Mouse (Mus musculus) kidney, postnatal 0 days (tissue): ENCODE results near the gene Ndfip2. TPM values are rescaled to one million over a fixed set of nuclear protein-coding genes. Genes with fewer than 3 reads are reported as not detected.

Source experiments
- ATAC-seq: fragments of 200-750 bp; cut with Nextera tagmentation; replicated peaks from 2 replicates; pipeline ENCODE4 v1.8.0; 2017; ENCODE audit warnings: low read depth, moderate number of reproducible peaks, moderate TSS enrichment, moderate library complexity; ENCODE audit not compliant: low FRiP score
- DNase-seq: peaks from one replicate; pipeline ENCODE4 v3.0.0-alpha.2; 2016; ENCODE audit warnings: low spot score
- H3K27ac ChIP-seq: fragments of 300-500 bp; sonication (generic); 2 replicates; pipeline ENCODE4 v1.5.1; 2014; ENCODE audit warnings: mild to moderate bottlenecking
- H3K27me3 ChIP-seq: fragments of 300-500 bp; sonication (generic); 2 replicates; pipeline ENCODE4 v1.6.1; 2014; ENCODE audit warnings: low read length, mixed read lengths; ENCODE audit not compliant: insufficient read depth
- H3K36me3 ChIP-seq: fragments of 300-500 bp; sonication (generic); 2 replicates; pipeline ENCODE4 v1.6.1; 2014; ENCODE audit warnings: low read length, mixed read lengths; ENCODE audit not compliant: insufficient read depth
- H3K4me1 ChIP-seq: fragments of 300-500 bp; sonication (generic); replicated peaks from 2 replicates; pipeline ENCODE4 v1.6.1; 2014; ENCODE audit warnings: antibody characterized with exemption, low read length, mixed read lengths; ENCODE audit not compliant: insufficient read depth
- H3K4me2 ChIP-seq: fragments of 300-500 bp; sonication (generic); 2 replicates; pipeline ENCODE4 v1.6.1; 2014; ENCODE audit warnings: mild to moderate bottlenecking, low read length, moderate library complexity, mixed read lengths
- H3K4me3 ChIP-seq: fragments of 300-500 bp; sonication (generic); replicated peaks from 2 replicates; pipeline ENCODE4 v1.5.1; 2014; ENCODE audit warnings: low read depth, low read length
- H3K9ac ChIP-seq: fragments of 300-500 bp; sonication (generic); 2 replicates; pipeline ENCODE4 v1.6.1; 2014; ENCODE audit warnings: low read depth, low read length
- H3K9me3 ChIP-seq: fragments of 300-500 bp; sonication (generic); replicated peaks from 2 replicates; pipeline ENCODE4 v1.6.1; 2016; ENCODE audit warnings: low read length, inconsistent platforms, mixed read lengths
- CTCF ChIP-seq: IDR thresholded peaks from 2 replicates; pipeline ENCODE4 v1.5.1; 2016; ENCODE audit warnings: antibody characterized with exemption, low read depth, mild to moderate bottlenecking, moderate library complexity
- WGBS: fragments of 180-500 bp; shearing (Covaris S2); extraction: QIAGEN DNeasy Blood & Tissue Kit; methylation state at CpG from one replicate; pipeline ENCODE4 v1.1.7; 2014; 5-methylcytosine and 5-hydroxymethylcytosine counted together
- polyA plus RNA-seq: library from polyadenylated mRNA; unstranded; fragments of >200 nt; fragmentation: Nextera tagmentation; extraction: Ambion mirVana; gene quantifications from 2 replicates; pipeline ENCODE4 v1.2.1, GENCODE M21; 2015

Gene Ndfip2
- polyA plus RNA-seq, 1 experiment from 2014 or later: 99.0 TPM

DNA sequence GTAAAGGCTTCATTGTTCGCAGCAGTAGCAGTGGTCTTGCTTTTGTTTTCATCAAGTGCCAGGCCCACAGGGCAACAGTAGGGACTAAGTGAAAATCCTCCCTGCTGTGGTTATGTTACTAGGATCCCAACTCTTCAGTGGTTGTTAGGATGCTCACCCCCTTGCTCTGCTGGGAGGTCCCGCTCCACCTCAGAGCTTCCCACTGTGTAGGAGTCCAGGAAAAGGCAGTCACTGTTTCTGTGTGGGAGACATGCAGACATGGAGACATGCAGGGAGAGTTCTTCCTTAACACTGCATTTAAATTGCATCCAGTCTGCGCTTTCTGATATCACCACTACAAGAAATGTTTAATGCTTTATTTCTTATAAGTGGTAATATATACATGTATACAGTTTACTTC, 35.4 kb downstream of the Ndfip2 start:
- H3K9me3 ChIP-seq: no peaks in the 10 kb centered on the region
- WGBS: 75% methylated on average over 3 of the region's 3 CpGs
- TF ChIP-seq CTCF: no peak
- ATAC-seq (peak; percentile 65; the same call in 1 of the 2 replicates), DNase-seq (peak; percentile 71)
- no peaks in the 10 kb centered on the region for H3K4me1 ChIP-seq
- no peak overlapping the region for H3K27ac ChIP-seq
- H3K4me3 ChIP-seq: no peak overlapping the region
- no peak overlapping the region for H3K9ac ChIP-seq
- H3K27me3 ChIP-seq: no peaks in the 10 kb centered on the region
- 0 out of 2 replicates have a peak, but pooled peaks cover 3% of the 10 kb centered on the region for H3K36me3 ChIP-seq
- H3K4me2 ChIP-seq: no peak overlapping the region

DNA sequence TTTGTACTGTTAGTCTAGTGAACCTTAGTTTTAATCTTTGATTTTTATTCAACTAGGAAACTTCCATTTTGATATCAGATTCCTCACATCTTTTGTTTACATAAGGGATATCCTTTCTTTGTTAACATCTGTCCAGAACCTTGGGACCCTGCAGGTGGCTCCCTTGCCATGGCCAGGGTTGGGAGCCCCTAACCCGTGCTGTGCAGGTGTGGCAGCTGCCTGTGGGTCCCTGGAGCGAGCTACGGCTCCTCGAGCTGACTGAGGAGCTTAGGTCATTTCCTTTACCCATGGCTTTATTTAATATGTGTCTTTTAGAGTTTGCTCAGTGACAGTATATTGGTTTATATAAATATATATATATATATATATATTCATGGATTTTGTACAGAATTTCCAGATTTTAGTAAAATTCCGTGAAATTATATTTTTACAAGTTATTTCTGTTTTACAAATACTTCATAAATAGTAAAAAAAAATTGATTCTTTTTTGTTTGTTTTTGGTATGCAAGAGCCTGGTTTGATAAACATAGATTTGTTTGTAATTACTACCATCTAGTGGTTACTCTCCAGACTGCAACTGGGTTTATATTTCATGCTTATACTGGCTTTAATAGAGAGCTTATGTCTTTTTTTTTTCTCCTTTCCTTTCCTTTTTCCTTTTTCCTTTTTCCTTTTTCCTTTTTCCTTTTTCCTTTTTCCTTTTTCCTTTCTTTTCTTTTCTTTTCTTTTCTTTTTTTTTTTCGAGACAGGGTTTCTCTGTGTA, 37.6 kb downstream of the Ndfip2 start:
- Histone ChIP-seq H3K27ac (no peak overlapping the region), H3K4me3 (no peak overlapping the region), H3K27me3 (no peaks in the 10 kb centered on the region), H3K4me1 (no peaks in the 10 kb centered on the region), H3K9me3 (no peaks in the 10 kb centered on the region), H3K9ac (no peak overlapping the region), H3K36me3 (no peaks in the 10 kb centered on the region), H3K4me2 (no peak overlapping the region)
- TF ChIP-seq CTCF: peak; percentile 71
- DNase-seq (peak; percentile 89), ATAC-seq (0 out of 2 replicates have a peak, but pooled peaks have one; percentile 61)
- 53% methylated on average over 6 of the region's 6 CpGs for WGBS

GRCm38 (mm10) chr14:105299744-105300255, 41.4 kb downstream of the Ndfip2 start:
- Histone ChIP-seq H3K9ac (no peak overlapping the region), H3K27me3 (no peaks in the 10 kb centered on the region), H3K36me3 (0 out of 2 replicates have a peak, but pooled peaks cover 3% of the 10 kb centered on the region), H3K27ac (no peak overlapping the region), H3K4me1 (no peaks in the 10 kb centered on the region), H3K9me3 (no peaks in the 10 kb centered on the region), H3K4me3 (no peak overlapping the region), H3K4me2 (no peak overlapping the region)
- ATAC-seq (no peak), DNase-seq (no peak)
- no peak for TF ChIP-seq CTCF
- 77% methylated on average over 5 of the region's 5 CpGs for WGBS

DNA sequence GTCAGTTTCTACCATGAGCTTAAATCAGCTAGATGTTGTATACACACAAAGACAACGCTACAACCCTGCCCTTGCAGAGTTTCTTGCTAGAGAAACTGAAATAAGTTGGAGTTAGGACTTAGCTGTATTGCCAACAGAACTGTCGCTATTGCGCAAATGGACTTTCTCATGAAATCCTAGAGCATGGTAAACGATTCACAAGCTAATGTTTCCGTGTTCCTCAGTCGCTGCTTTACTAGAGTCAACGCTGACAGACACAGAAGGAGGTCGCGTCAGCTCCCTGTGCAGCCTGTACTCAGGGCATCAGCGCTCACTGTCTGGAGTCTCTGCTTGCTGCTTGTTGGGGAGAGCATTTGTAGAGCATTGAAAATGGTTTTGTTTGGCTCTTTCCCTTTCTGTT, 42.2 kb downstream of the Ndfip2 start:
- no peaks in the 10 kb centered on the region for H3K9me3 ChIP-seq
- no peak overlapping the region for H3K4me3 ChIP-seq
- H3K36me3 ChIP-seq: 0 out of 2 replicates have a peak, but pooled peaks cover 3% of the 10 kb centered on the region
- DNase-seq: no peak
- no peaks in the 10 kb centered on the region for H3K4me1 ChIP-seq
- ATAC-seq: no peak
- no peak overlapping the region for H3K27ac ChIP-seq
- WGBS: 70% methylated on average over 10 of the region's 10 CpGs
- no peaks in the 10 kb centered on the region for H3K27me3 ChIP-seq
- no peak overlapping the region for H3K9ac ChIP-seq
- no peak for TF ChIP-seq CTCF
- no peak overlapping the region for H3K4me2 ChIP-seq

- TF ChIP-seq CTCF: peak; percentile 40; the same call in 1 of the 2 replicates
- Histone ChIP-seq H3K4me2 (no peak overlapping the region), H3K36me3 (0 out of 2 replicates have a peak, but pooled peaks cover 3% of the 10 kb centered on the region), H3K9ac (no peak overlapping the region), H3K4me3 (no peak overlapping the region), H3K27ac (no peak overlapping the region), H3K27me3 (no peaks in the 10 kb centered on the region), H3K4me1 (no peaks in the 10 kb centered on the region), H3K9me3 (no peaks in the 10 kb centered on the region)
- DNase-seq (peak; percentile 49), ATAC-seq (no peak)
- WGBS: 71% methylated on average over 4 of the region's 4 CpGs
These were observed 44.3 kb downstream of the Ndfip2 start for GRCm38 (mm10) chr14:105302708-105303107.

GRCm38 (mm10) chr14:105307716-105308115, 49.3 kb downstream of the Ndfip2 start:
- Histone ChIP-seq H3K27ac (no peak overlapping the region), H3K36me3 (no peaks in the 10 kb centered on the region), H3K4me1 (no peaks in the 10 kb centered on the region), H3K9ac (no peak overlapping the region), H3K27me3 (no peaks in the 10 kb centered on the region), H3K4me3 (no peak overlapping the region), H3K4me2 (no peak overlapping the region), H3K9me3 (no peaks in the 10 kb centered on the region)
- DNase-seq (no peak), ATAC-seq (no peak)
- WGBS: 81% methylated on average over 4 of the region's 4 CpGs
- no peak; the same call in 1 of the 2 replicates for TF ChIP-seq CTCF
